Mouse (Mus musculus): Measurements from ENCODE around the gene Map4k2. TPM values are rescaled to one million over a fixed set of nuclear protein-coding genes. Genes with fewer than 3 reads are reported as not detected.

The Map4k2 gene
- polyA plus RNA-seq, 1 experiment from 2014 or later = 4.3 TPM

GRCm38 (mm10) chr19:6347615-6348014 lies 6.7 kb downstream of the Map4k2 start:
- WGBS = 93% methylated on average over 4 of the region's 4 CpGs
- Histone ChIP-seq H3K4me2 (replicated peaks; ENCODE audit: low read depth) (no peak overlapping the region), H3K9ac (ENCODE audit: low read depth, low read length) (no peak overlapping the region), H3K4me3 (ENCODE audit: low read depth, low read length) (no peak overlapping the region), H3K9me3 (ENCODE audit: control insufficient read depth) (no peaks in the 10 kb centered on the region), H3K27me3 (replicated peaks; ENCODE audit: control insufficient read depth, insufficient read depth, low read length) (no peaks in the 10 kb centered on the region), H3K36me3 (ENCODE audit: control insufficient read depth, insufficient read depth) (peaks cover 36% of the 10 kb centered on the region; the same call in 1 of the 2 replicates), H3K27ac (ENCODE audit: low read depth, low read length) (no peak overlapping the region), H3K4me1 (replicated peaks; ENCODE audit: control insufficient read depth, insufficient read depth, low read length) (no peaks in the 10 kb centered on the region)
- no peak for ATAC-seq
- no peak for TF ChIP-seq CTCF (IDR thresholded peaks at IDR 0.05; ENCODE audit: low read depth)

- no peak overlapping the region for H3K27ac ChIP-seq (ENCODE audit: low read depth, low read length)
Observed at GRCm38 (mm10) chr19:6348717-6349116, 7.8 kb downstream of the Map4k2 start.

GRCm38 (mm10) chr19:6349215-6349983 lies 8.5 kb downstream of the Map4k2 start:
- no peak overlapping the region for H3K27ac ChIP-seq (ENCODE audit: low read depth, low read length)

More at GRCm38 (mm10) chr19:6348717-6349116, 7.8 kb downstream of the Map4k2 start:
- H3K9me3 ChIP-seq (ENCODE audit: control insufficient read depth) = no peaks in the 10 kb centered on the region
- ATAC-seq = no peak
- no peaks in the 10 kb centered on the region for H3K4me1 ChIP-seq (replicated peaks; ENCODE audit: control insufficient read depth, insufficient read depth, low read length)
- H3K9ac ChIP-seq (ENCODE audit: low read depth, low read length) = no peak overlapping the region
- no peak overlapping the region for H3K4me2 ChIP-seq (replicated peaks; ENCODE audit: low read depth)
- no peaks in the 10 kb centered on the region for H3K27me3 ChIP-seq (replicated peaks; ENCODE audit: control insufficient read depth, insufficient read depth, low read length)
- no peak overlapping the region for H3K4me3 ChIP-seq (ENCODE audit: low read depth, low read length)
- TF ChIP-seq CTCF (IDR thresholded peaks at IDR 0.05; ENCODE audit: low read depth) = no peak
- H3K36me3 ChIP-seq (ENCODE audit: control insufficient read depth, insufficient read depth) = peaks cover 39% of the 10 kb centered on the region; the same call in 1 of the 2 replicates
- 76% methylated on average over 9 of the region's 9 CpGs for WGBS

GRCm38 (mm10) chr19:6351431-6352106 lies 10.6 kb downstream of the Map4k2 start:
- H3K9me3 ChIP-seq (ENCODE audit: control insufficient read depth) = no peaks in the 10 kb centered on the region
- H3K4me3 ChIP-seq (ENCODE audit: low read depth, low read length) = no peak overlapping the region
- H3K9ac ChIP-seq (ENCODE audit: low read depth, low read length) = no peak overlapping the region
- no peaks in the 10 kb centered on the region for H3K27me3 ChIP-seq (replicated peaks; ENCODE audit: control insufficient read depth, insufficient read depth, low read length)
- H3K36me3 ChIP-seq (ENCODE audit: control insufficient read depth, insufficient read depth) = peaks cover 21% of the 10 kb centered on the region; the same call in 1 of the 2 replicates
- H3K4me1 ChIP-seq (replicated peaks; ENCODE audit: control insufficient read depth, insufficient read depth, low read length) = no peaks in the 10 kb centered on the region
- no peak for TF ChIP-seq CTCF (IDR thresholded peaks at IDR 0.05; ENCODE audit: low read depth)
- ATAC-seq = no peak
- H3K4me2 ChIP-seq (replicated peaks; ENCODE audit: low read depth) = no peak overlapping the region
- WGBS = 69% methylated on average over 14 of the region's 14 CpGs
- no peak overlapping the region for H3K27ac ChIP-seq (ENCODE audit: low read depth, low read length)

More at GRCm38 (mm10) chr19:6349215-6349983, 8.5 kb downstream of the Map4k2 start:
- Histone ChIP-seq H3K4me3 (ENCODE audit: low read depth, low read length) (no peak overlapping the region), H3K9ac (ENCODE audit: low read depth, low read length) (no peak overlapping the region), H3K9me3 (ENCODE audit: control insufficient read depth) (no peaks in the 10 kb centered on the region), H3K4me2 (replicated peaks; ENCODE audit: low read depth) (no peak overlapping the region), H3K4me1 (replicated peaks; ENCODE audit: control insufficient read depth, insufficient read depth, low read length) (no peaks in the 10 kb centered on the region), H3K27me3 (replicated peaks; ENCODE audit: control insufficient read depth, insufficient read depth, low read length) (no peaks in the 10 kb centered on the region), H3K36me3 (ENCODE audit: control insufficient read depth, insufficient read depth) (peaks cover 37% of the 10 kb centered on the region; the same call in 1 of the 2 replicates)
- TF ChIP-seq CTCF (IDR thresholded peaks at IDR 0.05; ENCODE audit: low read depth) = no peak
- ATAC-seq = no peak
- 49% methylated on average over 14 of the region's 14 CpGs for WGBS

GRCm38 (mm10) chr19:6352107-6352505 lies 11.2 kb downstream of the Map4k2 start:
- Histone ChIP-seq H3K27me3 (replicated peaks; ENCODE audit: control insufficient read depth, insufficient read depth, low read length) (no peaks in the 10 kb centered on the region), H3K4me2 (replicated peaks; ENCODE audit: low read depth) (no peak overlapping the region), H3K36me3 (ENCODE audit: control insufficient read depth, insufficient read depth) (peaks cover 19% of the 10 kb centered on the region; the same call in 1 of the 2 replicates), H3K27ac (ENCODE audit: low read depth, low read length) (no peak overlapping the region), H3K9ac (ENCODE audit: low read depth, low read length) (no peak overlapping the region), H3K4me1 (replicated peaks; ENCODE audit: control insufficient read depth, insufficient read depth, low read length) (no peaks in the 10 kb centered on the region), H3K4me3 (ENCODE audit: low read depth, low read length) (no peak overlapping the region), H3K9me3 (ENCODE audit: control insufficient read depth) (no peaks in the 10 kb centered on the region)
- TF ChIP-seq CTCF (IDR thresholded peaks at IDR 0.05; ENCODE audit: low read depth) = no peak
- 70% methylated on average over 2 of the region's 2 CpGs for whole genome bisulfite sequencing
- ATAC-seq = no peak

- TF ChIP-seq CTCF (IDR thresholded peaks at IDR 0.05; ENCODE audit: low read depth) = no peak
Observed at GRCm38 (mm10) chr19:6354030-6354429, 13.1 kb downstream of the Map4k2 start.

More at GRCm38 (mm10) chr19:6354030-6354429, 13.1 kb downstream of the Map4k2 start:
- Histone ChIP-seq H3K27ac (ENCODE audit: low read depth, low read length) (no peak overlapping the region), H3K9me3 (ENCODE audit: control insufficient read depth) (no peaks in the 10 kb centered on the region), H3K27me3 (replicated peaks; ENCODE audit: control insufficient read depth, insufficient read depth, low read length) (no peaks in the 10 kb centered on the region), H3K9ac (ENCODE audit: low read depth, low read length) (no peak overlapping the region), H3K36me3 (ENCODE audit: control insufficient read depth, insufficient read depth) (peaks cover 13% of the 10 kb centered on the region; the same call in 1 of the 2 replicates), H3K4me1 (replicated peaks; ENCODE audit: control insufficient read depth, insufficient read depth, low read length) (no peaks in the 10 kb centered on the region), H3K4me2 (replicated peaks; ENCODE audit: low read depth) (no peak overlapping the region), H3K4me3 (ENCODE audit: low read depth, low read length) (no peak overlapping the region)
- WGBS = 89% methylated on average over 7 of the region's 7 CpGs
- no peak for ATAC-seq
